Mouse (Mus musculus) heart, postnatal 36 days (tissue): Measurements from ENCODE around the gene Odc1. TPM values are rescaled to one million over a fixed set of nuclear protein-coding genes. Genes with fewer than 3 reads are reported as not detected.
"Not testable (repeated sequence)": the region's sequence is repeated elsewhere in the genome, so short reads cannot be mapped to it uniquely, and the experiment has no call there.

Source experiments
- DNase-seq, 2 experiments: peaks; one replicate each; pipeline ENCODE4 v3.0.0; 2021 to 2022
- intact Hi-C: fragments of 180-260 bp; cut with DNase I; formaldehyde crosslinking; loops from one replicate; pipeline ENCODE4 v1.15.1; 2025
- total RNA-seq, 2 experiments: library from RNA; stranded (reverse); gene quantifications; 2 replicates each; pipeline ENCODE4 v1.2.3; 2021

Odc1 gene
- total RNA-seq, 2 experiments from 2014 or later: 54.6 to 75.2 TPM

DNA sequence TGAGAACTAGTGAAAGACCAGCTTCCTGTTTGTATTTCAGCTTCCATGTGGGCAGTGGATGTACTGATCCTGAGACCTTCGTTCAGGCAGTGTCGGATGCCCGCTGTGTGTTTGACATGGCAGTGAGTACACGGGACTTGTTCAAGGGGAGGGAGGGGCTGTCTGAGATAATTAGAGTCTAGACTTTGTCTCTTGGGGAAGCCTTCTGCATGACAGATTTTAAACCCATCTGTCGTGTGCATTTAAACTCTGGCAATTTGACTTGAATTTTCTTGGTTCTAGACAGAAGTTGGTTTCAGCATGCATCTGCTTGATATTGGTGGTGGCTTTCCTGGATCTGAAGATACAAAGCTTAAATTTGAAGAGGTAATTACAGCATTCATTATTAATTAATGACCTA lies 3.9 kb downstream of the Odc1 start:
- intact Hi-C loops: loop anchor here (5.0 to 10.0 kb wide), 2 partner anchors 144 to 284 kb away; partner anchors contain the start of genes Hpcal1 and Pdia6
- DNase-seq: no peak

DNA sequence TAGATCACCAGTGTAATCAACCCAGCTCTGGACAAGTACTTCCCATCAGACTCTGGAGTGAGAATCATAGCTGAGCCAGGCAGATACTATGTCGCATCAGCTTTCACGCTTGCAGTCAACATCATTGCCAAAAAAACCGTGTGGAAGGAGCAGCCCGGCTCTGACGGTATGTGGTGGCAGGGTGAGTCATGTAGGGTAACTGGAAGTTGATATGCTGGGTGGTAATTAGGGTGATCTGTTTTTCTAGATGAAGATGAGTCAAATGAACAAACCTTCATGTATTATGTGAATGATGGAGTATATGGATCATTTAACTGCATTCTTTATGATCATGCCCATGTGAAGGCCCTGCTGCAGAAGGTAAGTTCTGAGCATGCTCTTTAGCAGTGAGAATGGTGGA lies 4.8 kb downstream of the Odc1 start:
- DNase-seq: not testable (repeated sequence)
- intact Hi-C loops: loop anchor here (5.0 to 10.0 kb wide), 2 partner anchors 143 to 285 kb away; partner anchors contain the start of genes Hpcal1 and Pdia6

DNA sequence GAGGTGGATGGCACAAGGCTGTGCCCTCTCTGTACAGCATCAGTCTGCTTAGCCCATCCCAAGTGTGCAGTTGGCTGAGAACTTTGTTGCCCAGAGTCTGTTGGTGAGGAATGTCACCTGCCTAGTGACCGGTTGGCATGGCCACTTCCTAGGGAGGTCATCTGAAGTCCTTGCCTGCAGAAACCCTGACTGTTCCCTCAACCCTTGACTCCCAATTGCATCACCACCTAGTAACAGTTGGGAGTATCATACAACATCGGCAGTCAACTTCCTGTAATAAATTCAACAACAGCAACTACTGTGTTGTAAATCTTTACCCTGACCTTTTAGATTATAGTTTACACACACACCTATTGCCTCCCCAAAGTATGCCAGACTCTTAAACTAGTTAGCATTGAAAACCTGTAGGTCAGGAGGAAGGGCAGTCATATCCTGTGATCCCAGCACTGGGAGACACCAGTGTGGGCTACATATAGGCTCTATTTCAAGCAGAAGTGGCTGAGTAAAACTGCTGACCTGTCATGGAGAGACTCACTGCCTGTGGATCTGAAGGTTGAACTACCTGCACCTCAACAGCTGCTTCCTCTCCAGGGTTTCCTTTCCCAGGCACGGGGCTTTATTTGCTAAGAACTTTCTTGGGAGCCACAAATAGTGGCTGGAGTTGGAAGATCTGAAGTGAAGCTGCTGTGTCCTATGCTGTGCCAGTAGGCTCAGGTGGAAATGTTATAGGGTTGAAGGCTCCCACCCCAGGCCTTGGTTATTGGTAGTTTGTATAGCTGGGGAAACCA lies 6.8 kb downstream of the Odc1 start:
- intact Hi-C loops: no loop called here
- no peak for DNase-seq

DNA sequence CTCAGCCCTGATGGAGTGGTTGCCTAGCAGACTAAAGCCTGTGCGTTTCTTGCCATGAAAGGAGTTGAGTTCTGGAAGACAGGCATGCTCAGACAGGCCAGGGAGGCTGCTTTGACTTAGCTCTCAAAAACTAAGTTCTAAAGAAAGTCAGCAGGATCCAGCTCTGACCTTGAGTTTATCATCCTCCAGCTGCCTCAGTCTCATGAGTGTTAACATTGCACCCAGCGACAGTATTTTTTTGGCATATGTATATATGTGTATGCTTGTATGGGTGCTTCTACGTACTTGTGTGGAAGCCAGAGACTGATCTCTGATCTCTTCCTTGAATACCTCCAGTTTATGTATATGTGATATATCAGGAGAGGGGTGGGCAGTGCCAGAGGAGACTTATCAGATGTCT lies 7.8 kb downstream of the Odc1 start:
- no peak for DNase-seq
- intact Hi-C loops: no loop called here

DNA sequence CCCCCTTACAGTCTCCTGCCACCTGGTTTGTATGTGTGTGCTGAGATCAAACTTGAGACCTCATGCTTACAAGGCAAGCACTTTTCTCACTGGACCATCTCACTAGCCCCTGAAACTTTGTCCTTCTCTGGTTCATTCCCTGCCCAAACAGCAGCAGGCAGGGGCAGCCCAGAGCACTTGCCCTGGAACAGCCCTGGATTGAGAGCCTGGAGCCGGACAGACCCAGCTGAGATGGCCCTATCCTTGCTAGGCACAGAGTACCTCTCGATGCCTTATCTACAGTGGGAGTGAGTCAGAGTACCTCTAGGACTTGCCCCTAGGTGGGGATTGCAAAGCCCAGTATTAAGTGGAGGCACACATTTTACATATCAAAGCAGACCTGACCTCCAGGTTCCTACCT lies 8.4 kb downstream of the Odc1 start:
- intact Hi-C loops: no loop called here
- no peak for DNase-seq

DNA sequence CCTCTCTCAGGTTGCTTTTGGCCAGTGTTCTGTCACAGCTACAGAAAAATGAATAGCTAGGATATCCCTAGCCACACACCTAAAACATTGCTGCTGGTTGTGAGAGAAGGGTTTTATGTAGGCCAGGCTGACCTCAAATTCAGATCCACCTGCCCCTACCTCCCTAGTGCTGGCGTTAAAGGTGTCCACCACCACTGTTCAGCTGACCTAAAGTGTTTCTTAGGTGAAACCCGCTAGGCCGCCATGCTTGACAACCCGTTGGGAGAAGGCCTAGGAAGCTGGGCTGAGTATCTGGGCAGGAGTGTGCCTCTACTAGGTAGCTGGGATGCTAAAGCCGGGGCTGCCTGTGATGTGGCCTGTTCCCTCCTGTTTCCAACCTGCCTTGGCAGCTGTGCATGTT lies 9.0 kb downstream of the Odc1 start:
- intact Hi-C loops: loop anchor here (1.0 to 2.0 kb wide), 3 partner anchors 187 to 255 kb away; no protein-coding TSS in a partner anchor
- DNase-seq: no peak

DNA sequence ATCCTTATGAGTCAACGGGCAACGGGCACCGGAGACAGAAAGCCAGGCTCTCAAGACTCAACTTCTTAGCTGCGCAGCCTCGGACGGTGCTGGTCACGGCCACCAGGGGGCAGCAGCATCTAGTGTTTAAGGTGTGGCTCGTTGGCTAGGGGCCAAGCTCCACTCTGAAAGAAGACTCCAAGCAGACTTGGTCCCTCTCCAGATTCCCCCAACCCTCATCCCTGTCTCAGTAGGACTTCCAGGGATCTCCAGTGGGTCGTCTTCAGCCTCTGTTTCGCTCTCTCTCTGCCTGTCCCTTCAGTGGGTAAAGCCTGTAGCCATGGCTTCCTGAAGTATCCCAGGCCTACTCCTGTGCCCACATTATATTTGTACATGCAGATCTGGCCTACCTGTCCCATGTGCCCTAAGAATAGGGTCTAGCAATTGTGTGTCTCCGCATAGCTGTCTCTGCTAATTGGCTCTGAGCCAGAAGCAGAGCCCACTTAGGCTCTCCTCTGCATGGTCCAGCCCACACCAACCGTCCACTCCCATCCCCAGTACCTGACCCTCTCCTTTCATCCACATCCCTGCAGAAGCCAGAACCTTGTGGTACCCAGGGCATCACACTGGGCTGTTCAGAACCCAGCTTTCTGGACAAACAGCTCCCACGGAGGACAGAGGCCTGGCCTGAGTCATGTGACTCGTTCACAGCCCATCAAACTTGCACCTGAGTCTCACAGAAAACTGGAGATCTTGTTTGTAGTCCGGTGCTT lies 9.8 kb downstream of the Odc1 start:
- DNase-seq: peak; percentile 90 to 94
- intact Hi-C loops: loop anchor here (1.0 to 2.0 kb wide), 3 partner anchors 188 to 254 kb away; no protein-coding TSS in a partner anchor

DNA sequence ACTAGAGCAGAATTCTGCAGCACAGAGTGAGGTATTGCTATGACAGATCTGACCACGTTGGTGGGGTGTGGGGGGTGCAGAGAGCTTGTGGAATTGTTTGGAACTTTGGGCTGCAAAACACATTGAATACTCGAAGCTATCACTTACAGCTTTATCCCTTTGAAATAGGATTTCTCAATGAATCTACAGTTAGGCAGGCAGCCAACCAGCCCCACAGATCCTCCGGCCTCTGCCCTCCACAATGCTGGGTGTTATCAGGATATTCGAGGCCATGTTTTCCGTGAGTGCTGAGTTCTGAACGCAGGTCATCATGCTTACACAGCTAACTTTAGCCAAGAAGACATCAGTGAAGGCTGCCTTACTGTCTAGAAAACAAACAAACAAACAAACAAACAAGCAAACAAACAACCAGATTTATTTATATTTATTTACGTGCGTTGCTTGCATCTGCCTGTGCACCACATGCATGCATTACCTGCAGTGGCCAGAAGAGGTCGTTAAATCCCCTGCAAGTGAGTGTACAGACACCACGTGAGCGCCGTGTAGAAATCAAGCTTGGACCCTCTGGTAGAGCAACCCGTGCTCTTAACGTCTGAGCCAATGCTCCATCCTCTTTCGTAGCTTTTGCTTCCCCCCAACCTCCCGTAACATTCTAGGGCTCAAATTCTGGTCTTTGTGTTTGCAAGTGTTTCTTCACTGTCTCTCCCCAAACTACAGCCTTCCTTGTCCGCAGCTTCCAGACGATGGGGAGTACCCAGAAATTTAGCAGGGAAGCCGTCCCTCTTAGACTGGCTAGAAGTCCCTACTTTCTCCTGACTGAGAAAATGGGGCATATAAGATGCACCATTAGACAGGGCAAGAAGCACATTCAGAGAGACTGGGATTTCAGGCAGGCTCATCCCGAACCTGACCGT lies 12.1 kb downstream of the Odc1 start:
- intact Hi-C loops: no loop called here
- peak; percentile 41 to 77 for DNase-seq

DNA sequence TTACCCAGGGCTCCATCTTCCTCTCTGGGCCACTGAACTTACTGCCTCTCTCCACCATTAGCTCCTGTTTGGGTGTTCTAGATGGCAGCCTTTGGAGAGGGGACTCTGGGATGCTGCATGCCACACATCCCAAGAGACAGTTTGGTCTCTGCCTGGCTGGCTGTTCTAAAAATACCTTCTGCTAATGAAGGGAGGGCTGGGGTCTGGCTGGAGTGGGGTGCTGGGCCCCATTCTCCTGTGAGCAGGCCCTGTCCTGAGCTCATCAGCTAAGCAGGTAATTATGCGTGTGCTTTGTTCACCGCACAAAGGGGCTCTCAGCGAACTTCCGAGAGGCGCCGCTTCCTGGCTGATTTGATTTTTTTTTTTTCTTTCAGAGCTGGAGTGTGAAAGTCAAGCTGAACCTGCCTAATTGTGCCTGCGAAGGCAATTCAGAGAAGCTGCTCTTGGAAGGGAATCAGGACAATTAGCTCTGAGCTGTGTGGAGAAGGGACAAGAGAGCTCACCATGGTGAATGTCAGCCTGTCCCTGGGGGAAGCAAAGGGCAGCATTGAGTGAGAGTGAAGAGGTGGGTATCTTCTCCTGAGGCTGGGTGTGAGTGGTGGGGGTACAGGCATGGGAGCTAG lies 12.9 kb downstream of the Odc1 start:
- no peak for DNase-seq
- intact Hi-C loops: no loop called here

GRCm38 (mm10) chr12:17557967-17558345 lies 13.4 kb downstream of the Odc1 start:
- intact Hi-C loops: no loop called here
- no peak for DNase-seq

GRCm38 (mm10) chr12:17562396-17562795 lies 17.8 kb downstream of the Odc1 start:
- intact Hi-C loops: no loop called here
- no peak for DNase-seq

- DNase-seq: no peak
- intact Hi-C loops: no loop called here
Measured at GRCm38 (mm10) chr12:17565393-17566045, 20.9 kb downstream of the Odc1 start.

GRCm38 (mm10) chr12:17566046-17566408 lies 21.4 kb downstream of the Odc1 start:
- intact Hi-C loops: no loop called here
- no peak for DNase-seq

DNA sequence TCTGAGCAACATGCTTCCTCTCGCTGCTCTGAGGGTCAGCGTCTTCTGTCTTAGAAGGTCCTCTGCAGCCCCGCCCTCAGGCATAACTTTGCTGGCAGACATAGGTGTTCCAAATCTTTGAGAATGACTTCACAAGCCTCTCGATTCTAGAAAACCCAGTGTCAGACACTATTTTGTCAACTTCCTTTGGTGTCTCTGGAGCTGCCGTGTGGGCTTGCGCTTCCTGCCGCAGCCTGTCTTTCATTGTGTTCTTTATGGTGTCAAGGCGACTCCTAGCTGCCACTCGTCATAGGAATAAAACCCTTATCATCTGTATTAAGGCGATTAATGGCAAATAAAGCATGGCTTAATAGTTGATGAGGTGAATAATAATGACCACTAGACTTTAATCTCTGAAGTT lies 24.0 kb downstream of the Odc1 start:
- no peak for DNase-seq
- intact Hi-C loops: no loop called here

GRCm38 (mm10) chr12:17574591-17574990 lies 30.0 kb downstream of the Odc1 start:
- intact Hi-C loops: no loop called here
- DNase-seq: no peak

- DNase-seq: no peak
- intact Hi-C loops: no loop called here
Measured at GRCm38 (mm10) chr12:17575156-17575910, 30.7 kb downstream of the Odc1 start.

- DNase-seq: peak; percentile 8 to 13
- intact Hi-C loops: no loop called here
Measured at GRCm38 (mm10) chr12:17576041-17576440, 31.4 kb downstream of the Odc1 start.

- intact Hi-C loops: no loop called here
Measured at GRCm38 (mm10) chr12:17578601-17579000, 34.0 kb downstream of the Odc1 start.

GRCm38 (mm10) chr12:17581001-17581400 lies 36.4 kb downstream of the Odc1 start:
- intact Hi-C loops: no loop called here
- DNase-seq: no peak

More at GRCm38 (mm10) chr12:17578601-17579000, 34.0 kb downstream of the Odc1 start:
- DNase-seq: no peak
